Mouse (Mus musculus) hematopoietic stem cell, adult 5-6 weeks (primary cell): Measurements from ENCODE around the gene Rhno1. TPM values are rescaled to one million over a fixed set of nuclear protein-coding genes. Genes with fewer than 3 reads are reported as not detected.

Experiments used
- ATAC-seq, 2 experiments: fragments of 125-278 bp in 1 of 2; replicated peaks in 1 of 2; 2 replicates each; pipeline ENCODE4 v1.8.0; 2016 to 2017; ENCODE audit warnings: inconsistent platforms in 2 of 2, mild to moderate bottlenecking in 2 of 2, moderate number of reproducible peaks in 2 of 2, low read depth in 1 of 2, moderate TSS enrichment in 1 of 2; ENCODE audit not compliant: low FRiP score in 2 of 2, poor library complexity in 2 of 2, severe bottlenecking in 2 of 2, insufficient read depth in 1 of 2, low TSS enrichment in 1 of 2
- total RNA-seq: library from RNA; stranded (forward); fragments of 172-1452, 232-1000 nt; gene quantifications from 2 replicates; pipeline ENCODE4 v1.2.3, GENCODE M21; 2017

The Rhno1 gene
- total RNA-seq, 1 experiment from 2014 or later = 49.2 TPM

- no peak for ATAC-seq
These were observed 47.1 kb downstream of the Rhno1 start for GRCm38 (mm10) chr6:128315597-128315996.

GRCm38 (mm10) chr6:128314796-128315195 is 47.9 kb downstream of the Rhno1 start:
- ATAC-seq = no peak

- peak; percentile 42 to 58; a peak in 1 of 4 replicates for ATAC-seq
These were observed 54.4 kb downstream of the Rhno1 start for GRCm38 (mm10) chr6:128308311-128308710.

Other genes starting within 250 kb of the Rhno1 start
- gene Tspan9, start 219.3 kb downstream of the Rhno1 start, total RNA-seq = 2.5 and 14.3 TPM in 2 replicates
- not detected in 2 replicates for gene Tead4, start 62.1 kb downstream of the Rhno1 start, total RNA-seq
- gene Tulp3, start 7.1 kb downstream of the Rhno1 start, total RNA-seq = 0.56 and 1.5 TPM in 2 replicates
- 11.6 and 15.2 TPM in 2 replicates for gene Foxm1, start 56 bp upstream of the Rhno1 start, total RNA-seq
- gene Tex52, start 12.5 kb upstream of the Rhno1 start, total RNA-seq = not detected in 2 replicates
- gene Gm44596, start 12.6 kb upstream of the Rhno1 start, total RNA-seq = not detected in 2 replicates
- not detected in 2 replicates for gene Nrip2, start 36.4 kb upstream of the Rhno1 start, total RNA-seq
- 32.2 and 51.9 TPM in 2 replicates for gene Itfg2, start 62.0 kb upstream of the Rhno1 start, total RNA-seq
- 211 and 308 TPM in 2 replicates for gene Fkbp4, start 75.8 kb upstream of the Rhno1 start, total RNA-seq
- not detected in 2 replicates for gene Pzp, start 163.8 kb upstream of the Rhno1 start, total RNA-seq
- gene A2ml1, start 218.7 kb upstream of the Rhno1 start, total RNA-seq = not detected in 2 replicates